Mouse (Mus musculus): ENCODE measurements around the gene Tasp1. TPM values are rescaled to one million over a fixed set of nuclear protein-coding genes. Genes with fewer than 3 reads are reported as not detected.
"Not testable (repeated sequence)": the region's sequence is repeated elsewhere in the genome, so short reads cannot be mapped to it uniquely, and the experiment has no call there.

Tasp1 gene
- polyA plus RNA-seq, 1 experiment: not detected

DNA sequence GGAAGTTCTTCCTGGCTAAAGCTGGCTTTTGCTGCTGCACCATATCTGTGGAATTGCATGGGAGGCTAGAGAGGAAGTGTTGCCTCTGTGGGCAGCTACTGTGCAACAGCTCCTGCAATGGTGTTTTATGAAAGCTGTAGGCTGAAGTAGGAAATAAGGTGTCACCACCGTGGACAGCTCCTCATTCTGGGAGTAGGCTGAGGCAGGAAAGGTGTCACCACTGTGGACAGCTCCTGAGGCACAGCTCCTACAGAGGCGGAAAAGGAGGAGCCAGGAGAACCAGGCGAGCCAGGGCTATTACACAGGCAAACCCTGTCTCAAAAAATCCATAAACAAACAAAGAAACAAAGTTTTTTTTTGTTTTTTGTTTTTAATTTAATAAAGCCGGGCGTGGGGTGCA, 29.4 kb upstream of the Tasp1 start:
- no peak overlapping the region for H3K27ac ChIP-seq (ENCODE audit: insufficient read depth, low read depth, low read length)

DNA sequence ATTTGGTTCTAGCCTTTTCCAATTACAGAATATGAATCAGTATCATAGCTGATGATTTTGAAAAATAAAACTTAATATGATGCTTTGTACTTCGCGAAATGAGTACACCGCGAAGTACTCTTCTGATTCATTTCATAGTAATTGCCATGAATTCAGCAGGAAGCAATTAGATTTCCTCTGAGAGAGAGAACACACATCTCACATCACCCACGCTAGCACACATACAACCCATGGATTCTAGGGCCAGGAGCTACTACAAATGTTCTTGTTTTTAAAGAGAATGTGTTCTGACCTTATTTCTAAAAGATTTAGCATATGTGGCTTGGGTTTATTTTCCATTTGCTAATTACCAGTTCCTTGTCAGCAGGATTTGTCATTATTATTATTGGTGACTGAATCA, 26.8 kb upstream of the Tasp1 start:
- WGBS: 88% methylated on average over 5 of the region's 5 CpGs
- no peak for TF ChIP-seq CTCF (IDR thresholded peaks at IDR 0.05; ENCODE audit: insufficient read depth, low read depth, low read length)
- no peak for TF ChIP-seq POLR2A (IDR thresholded peaks at IDR 0.05; ENCODE audit: insufficient read depth, low read depth, low read length)
- Histone ChIP-seq H3K4me1 (ENCODE audit: control insufficient read depth, insufficient read depth, low read length) (no peaks in the 10 kb centered on the region), H3K4me3 (ENCODE audit: insufficient read depth, low read depth, low read length) (no peak overlapping the region), H3K27ac (ENCODE audit: insufficient read depth, low read depth, low read length) (no peak overlapping the region)

More for the DNA sequence above, 29.4 kb upstream of the Tasp1 start:
- no peak for TF ChIP-seq POLR2A (IDR thresholded peaks at IDR 0.05; ENCODE audit: insufficient read depth, low read depth, low read length)
- TF ChIP-seq CTCF (IDR thresholded peaks at IDR 0.05; ENCODE audit: insufficient read depth, low read depth, low read length): no peak
- Histone ChIP-seq H3K4me3 (ENCODE audit: insufficient read depth, low read depth, low read length) (no peak overlapping the region), H3K4me1 (ENCODE audit: control insufficient read depth, insufficient read depth, low read length) (no peaks in the 10 kb centered on the region)
- WGBS: 89% methylated on average over 5 of the region's 5 CpGs

DNA sequence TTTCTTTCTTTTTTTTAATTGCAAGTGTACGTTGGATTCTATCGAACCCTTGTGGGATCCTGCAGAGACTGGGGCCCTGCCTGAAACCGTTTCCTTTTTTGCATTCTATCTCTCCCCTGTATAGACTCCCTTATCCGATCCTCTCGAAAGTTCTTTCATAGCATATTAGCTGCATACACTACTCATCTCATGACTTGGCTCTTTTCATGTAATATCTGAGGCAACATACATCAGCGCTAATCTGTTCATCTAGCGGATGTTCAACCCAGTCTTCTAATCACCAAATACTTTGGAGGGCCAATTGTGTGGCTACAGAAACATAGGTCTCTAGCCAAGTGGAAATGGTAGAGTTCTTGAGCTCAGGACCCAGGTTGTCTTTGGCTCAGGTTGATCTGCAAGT, 17.6 kb upstream of the Tasp1 start:
- no peak for TF ChIP-seq CTCF (IDR thresholded peaks at IDR 0.05; ENCODE audit: insufficient read depth, low read depth, low read length)
- no peak for TF ChIP-seq POLR2A (IDR thresholded peaks at IDR 0.05; ENCODE audit: insufficient read depth, low read depth, low read length)
- Histone ChIP-seq H3K27ac (ENCODE audit: insufficient read depth, low read depth, low read length) (no peak overlapping the region), H3K4me3 (ENCODE audit: insufficient read depth, low read depth, low read length) (no peak overlapping the region), H3K4me1 (ENCODE audit: control insufficient read depth, insufficient read depth, low read length) (no peaks in the 10 kb centered on the region)
- WGBS: 88% methylated on average over 7 of the region's 7 CpGs

DNA sequence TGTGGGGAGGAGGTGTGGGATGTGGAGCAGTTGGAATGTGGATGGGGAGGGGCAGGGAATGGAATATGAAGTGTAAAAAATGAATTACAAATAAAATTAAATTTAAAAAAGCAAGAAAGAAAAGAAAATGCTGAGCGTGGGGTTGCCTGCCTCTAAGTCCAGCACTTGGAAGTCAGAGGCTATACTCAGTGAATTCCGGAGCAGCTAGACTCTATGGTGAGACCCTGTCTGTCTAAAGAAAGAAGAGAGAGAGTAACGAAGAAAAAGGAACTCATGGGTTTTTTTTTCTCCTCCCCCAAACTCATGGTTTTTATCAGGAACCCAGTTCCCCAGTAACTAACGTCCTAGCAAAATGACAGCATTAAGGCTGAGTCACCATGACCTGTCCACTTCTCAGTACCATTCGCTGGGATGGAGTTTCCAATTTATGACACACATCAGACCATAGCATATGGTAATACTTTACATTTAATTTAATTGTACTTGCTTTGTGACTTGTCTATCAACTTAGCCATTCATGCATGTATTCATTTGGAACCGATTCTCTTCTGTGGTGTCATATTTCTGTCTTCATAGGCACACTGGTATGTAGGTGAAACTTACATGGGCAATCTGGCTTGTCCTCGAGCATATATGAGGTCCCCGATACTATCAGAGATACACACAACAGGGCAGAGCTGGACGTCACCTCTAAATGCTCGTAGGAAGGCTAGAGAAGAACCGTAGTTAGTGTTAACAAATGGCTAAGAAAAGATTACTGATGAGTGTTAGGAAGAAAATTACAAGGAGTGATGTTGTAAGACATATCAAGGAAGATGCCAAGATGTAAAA, 14.4 kb upstream of the Tasp1 start:
- TF ChIP-seq CTCF (IDR thresholded peaks at IDR 0.05; ENCODE audit: insufficient read depth, low read depth, low read length) (no peak), POLR2A (IDR thresholded peaks at IDR 0.05; ENCODE audit: insufficient read depth, low read depth, low read length) (no peak)
- WGBS: 92% methylated on average over 11 of the region's 11 CpGs
- H3K4me1 ChIP-seq (ENCODE audit: control insufficient read depth, insufficient read depth, low read length): no peaks in the 10 kb centered on the region

DNA sequence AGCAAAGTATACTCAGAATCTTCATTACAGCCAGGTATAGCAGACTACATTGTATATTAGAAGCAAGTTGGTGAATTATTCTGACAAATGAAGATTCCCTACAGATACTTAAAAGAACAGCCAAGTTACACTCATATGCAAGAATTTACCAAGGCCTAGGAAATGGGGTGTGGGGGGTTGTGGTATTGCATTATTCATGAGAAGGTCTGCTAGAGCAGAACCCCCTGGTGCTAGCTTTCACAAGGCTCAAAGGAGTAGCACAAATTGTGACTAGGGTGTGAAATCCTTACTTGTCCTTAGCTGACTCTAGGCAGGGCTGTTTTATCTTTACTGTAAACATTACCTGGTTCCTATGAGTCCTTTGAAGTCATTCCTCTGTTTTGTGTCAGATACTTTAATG, 12.7 kb upstream of the Tasp1 start:
- not testable (repeated sequence) for H3K4me3 ChIP-seq (ENCODE audit: insufficient read depth, low read depth, low read length); H3K27ac ChIP-seq (ENCODE audit: insufficient read depth, low read depth, low read length); H3K4me1 ChIP-seq (ENCODE audit: control insufficient read depth, insufficient read depth, low read length)

More for the DNA sequence above, 14.4 kb upstream of the Tasp1 start:
- H3K27ac ChIP-seq (ENCODE audit: insufficient read depth, low read depth, low read length): no peak overlapping the region
- no peak overlapping the region for H3K4me3 ChIP-seq (ENCODE audit: insufficient read depth, low read depth, low read length)

DNA sequence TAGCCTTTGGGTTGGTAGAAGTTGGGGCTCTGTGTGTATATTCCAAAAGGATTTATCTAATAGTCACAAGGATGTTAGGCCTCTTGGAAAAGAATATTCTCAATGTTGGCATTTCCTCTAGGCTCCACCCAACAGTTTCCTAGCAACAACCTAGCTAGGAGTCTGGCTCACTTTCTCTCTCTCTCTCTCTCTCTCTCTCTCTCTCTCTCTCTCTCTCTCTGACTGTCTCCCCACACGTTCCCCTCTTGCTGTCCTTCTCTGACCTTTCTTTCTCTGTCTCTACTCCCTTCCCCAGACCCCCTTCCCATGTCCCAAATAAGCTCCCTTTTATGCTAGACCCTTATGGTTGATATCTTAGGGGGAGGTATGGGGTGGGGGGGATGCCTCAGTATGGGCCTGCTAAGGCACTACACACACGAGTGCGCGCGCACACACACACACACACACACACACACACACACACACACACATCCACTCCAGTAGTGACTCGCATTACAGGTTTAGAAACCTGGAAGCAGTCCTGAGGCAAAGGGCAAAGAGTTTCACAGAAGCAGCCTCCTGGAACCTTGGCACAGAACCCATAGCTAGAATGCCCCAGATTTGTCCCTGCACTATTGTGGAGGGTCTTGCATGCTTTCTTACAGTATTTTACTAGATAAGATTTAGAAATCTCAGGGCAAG, 12.1 kb upstream of the Tasp1 start:
- Histone ChIP-seq H3K4me1 (ENCODE audit: control insufficient read depth, insufficient read depth, low read length) (no peaks in the 10 kb centered on the region), H3K4me3 (ENCODE audit: insufficient read depth, low read depth, low read length) (no peak overlapping the region), H3K27ac (ENCODE audit: insufficient read depth, low read depth, low read length) (no peak overlapping the region)
- no peak for TF ChIP-seq CTCF (IDR thresholded peaks at IDR 0.05; ENCODE audit: insufficient read depth, low read depth, low read length)
- TF ChIP-seq POLR2A (IDR thresholded peaks at IDR 0.05; ENCODE audit: insufficient read depth, low read depth, low read length): no peak
- 55% methylated on average over 6 of the region's 6 CpGs for WGBS

DNA sequence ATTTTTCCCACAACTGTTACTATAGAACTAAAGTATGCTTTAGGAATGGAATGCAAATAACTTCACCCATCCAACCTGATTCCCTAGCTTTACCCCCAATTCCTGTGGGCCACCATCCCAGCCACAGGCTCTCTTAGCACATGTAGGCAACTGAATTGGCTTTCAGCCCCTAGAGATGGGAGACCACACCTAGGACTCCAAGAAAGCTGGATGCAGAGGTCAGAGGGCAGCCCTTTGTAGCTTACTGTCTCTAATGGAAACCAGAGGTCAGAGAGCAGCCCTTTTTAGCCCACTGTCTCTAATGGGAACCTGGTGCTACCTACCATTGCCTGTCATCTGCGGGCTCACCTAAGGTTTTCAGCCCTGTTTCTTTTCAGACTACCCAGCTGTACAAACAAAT, 10.9 kb upstream of the Tasp1 start:
- H3K27ac ChIP-seq (ENCODE audit: insufficient read depth, low read depth, low read length): no peak overlapping the region
- 37% methylated on average over 1 of the region's 1 CpGs for WGBS

DNA sequence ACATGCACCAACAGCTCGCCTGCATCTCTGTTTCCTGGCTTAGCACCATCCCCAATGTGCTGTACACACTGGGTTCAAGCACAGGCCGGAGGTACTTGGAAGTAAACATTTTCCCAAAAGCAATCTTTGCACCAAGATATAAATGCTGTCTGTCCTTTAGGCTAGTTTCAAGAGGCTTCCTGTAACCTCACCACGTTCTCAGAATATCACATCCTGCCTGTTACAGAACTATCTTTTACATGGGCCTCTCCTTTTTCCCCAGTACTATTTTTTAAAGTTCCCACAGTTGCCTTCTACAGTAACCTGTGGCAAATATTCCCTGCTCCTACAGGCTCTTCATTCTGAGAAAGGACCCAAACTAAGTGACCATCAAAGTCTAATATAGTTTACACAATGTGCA, 8.5 kb upstream of the Tasp1 start:
- Histone ChIP-seq H3K4me3 (ENCODE audit: insufficient read depth, low read depth, low read length) (no peak overlapping the region), H3K27ac (ENCODE audit: insufficient read depth, low read depth, low read length) (no peak overlapping the region), H3K4me1 (ENCODE audit: control insufficient read depth, insufficient read depth, low read length) (no peaks in the 10 kb centered on the region)
- TF ChIP-seq CTCF (IDR thresholded peaks at IDR 0.05; ENCODE audit: insufficient read depth, low read depth, low read length) (no peak), POLR2A (IDR thresholded peaks at IDR 0.05; ENCODE audit: insufficient read depth, low read depth, low read length) (no peak)
- 83% methylated on average over 3 of the region's 3 CpGs for WGBS

More for the DNA sequence above, 10.9 kb upstream of the Tasp1 start:
- no peak for TF ChIP-seq POLR2A (IDR thresholded peaks at IDR 0.05; ENCODE audit: insufficient read depth, low read depth, low read length)
- Histone ChIP-seq H3K4me1 (ENCODE audit: control insufficient read depth, insufficient read depth, low read length) (no peaks in the 10 kb centered on the region), H3K4me3 (ENCODE audit: insufficient read depth, low read depth, low read length) (no peak overlapping the region)

DNA sequence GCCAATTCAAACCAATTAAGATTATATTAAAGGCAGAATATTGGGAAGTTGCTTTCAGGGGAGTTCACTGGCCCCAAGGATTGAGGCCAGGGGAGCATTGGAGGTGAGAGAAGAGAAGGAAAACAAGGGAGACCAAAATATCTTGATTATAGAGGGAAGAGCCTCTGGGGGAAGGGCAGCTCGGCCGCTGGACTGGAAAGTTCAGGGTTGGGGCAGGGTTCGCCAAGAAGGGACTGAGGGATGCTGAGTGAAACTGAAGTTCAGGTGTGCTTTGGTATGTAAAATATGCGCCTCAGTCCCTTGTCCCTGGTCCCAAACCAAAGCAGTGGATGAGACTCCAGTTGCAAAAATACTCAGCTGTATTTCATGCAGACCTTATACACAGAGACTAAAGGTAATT, 911 bp upstream of the Tasp1 start:
- TF ChIP-seq CTCF (IDR thresholded peaks at IDR 0.05; ENCODE audit: insufficient read depth, low read depth, low read length) (no peak), POLR2A (IDR thresholded peaks at IDR 0.05; ENCODE audit: insufficient read depth, low read depth, low read length) (no peak)
- 58% methylated on average over 4 of the region's 4 CpGs for WGBS
- Histone ChIP-seq H3K27ac (ENCODE audit: insufficient read depth, low read depth, low read length) (no peak overlapping the region), H3K4me3 (ENCODE audit: insufficient read depth, low read depth, low read length) (no peak overlapping the region), H3K4me1 (ENCODE audit: control insufficient read depth, insufficient read depth, low read length) (0 out of 2 replicates have a peak, but pooled peaks cover 2% of the 10 kb centered on the region)

All from olfactory bulb, adult 2 months (tissue).